Mouse (Mus musculus): ENCODE measurements around the gene Clstn1. TPM values are rescaled to one million over a fixed set of nuclear protein-coding genes. Genes with fewer than 3 reads are reported as not detected.

Gene Clstn1
- polyA plus RNA-seq, 1 experiment = 60.5 TPM

- Histone ChIP-seq H3K4me1 (ENCODE audit: control insufficient read depth, insufficient read depth, low read length) (no peaks in the 10 kb centered on the region), H3K27ac (ENCODE audit: insufficient read depth, low read length) (no peak overlapping the region)
Observed at GRCm38 (mm10) chr4:149637942-149638341, 51.7 kb downstream of the Clstn1 start.

GRCm38 (mm10) chr4:149640831-149641230, 54.6 kb downstream of the Clstn1 start:
- no peak for TF ChIP-seq POLR2A (IDR thresholded peaks at IDR 0.05; ENCODE audit: insufficient read depth, low read length)
- no peak for TF ChIP-seq CTCF (IDR thresholded peaks at IDR 0.05; ENCODE audit: low read depth, low read length)
- TF ChIP-seq EP300 (IDR thresholded peaks at IDR 0.05; ENCODE audit: insufficient read depth, low read depth, low read length) = no peak
- Histone ChIP-seq H3K4me1 (ENCODE audit: control insufficient read depth, insufficient read depth, low read length) (no peaks in the 10 kb centered on the region), H3K4me3 (ENCODE audit: low read depth, low read length) (no peak overlapping the region), H3K9me3 (replicated peaks; ENCODE audit: control insufficient read depth, insufficient read depth, low read length, poor library complexity, severe bottlenecking) (no peaks in the 10 kb centered on the region), H3K27ac (ENCODE audit: insufficient read depth, low read length) (no peak overlapping the region), H3K27me3 (ENCODE audit: control insufficient read depth, insufficient read depth, low read length, poor library complexity, severe bottlenecking) (no peaks in the 10 kb centered on the region), H3K9ac (ENCODE audit: low read depth, poor library complexity, severe bottlenecking) (no peak overlapping the region), H3K36me3 (ENCODE audit: control insufficient read depth, insufficient read depth, low read length, poor library complexity, severe bottlenecking) (0 out of 2 replicates have a peak, but pooled peaks cover 5% of the 10 kb centered on the region)

More at GRCm38 (mm10) chr4:149637942-149638341, 51.7 kb downstream of the Clstn1 start:
- no peaks in the 10 kb centered on the region for H3K9me3 ChIP-seq (replicated peaks; ENCODE audit: control insufficient read depth, insufficient read depth, low read length, poor library complexity, severe bottlenecking)
- no peak overlapping the region for H3K9ac ChIP-seq (ENCODE audit: low read depth, poor library complexity, severe bottlenecking)
- no peak for TF ChIP-seq CTCF (IDR thresholded peaks at IDR 0.05; ENCODE audit: low read depth, low read length)
- TF ChIP-seq POLR2A (IDR thresholded peaks at IDR 0.05; ENCODE audit: insufficient read depth, low read length) = no peak
- no peak for TF ChIP-seq EP300 (IDR thresholded peaks at IDR 0.05; ENCODE audit: insufficient read depth, low read depth, low read length)
- H3K4me3 ChIP-seq (ENCODE audit: low read depth, low read length) = no peak overlapping the region
- H3K27me3 ChIP-seq (ENCODE audit: control insufficient read depth, insufficient read depth, low read length, poor library complexity, severe bottlenecking) = no peaks in the 10 kb centered on the region
- H3K36me3 ChIP-seq (ENCODE audit: control insufficient read depth, insufficient read depth, low read length, poor library complexity, severe bottlenecking) = peaks cover 8% of the 10 kb centered on the region; the same call in 1 of the 2 replicates

- H3K27ac ChIP-seq (ENCODE audit: insufficient read depth, low read length) = no peak overlapping the region
- no peaks in the 10 kb centered on the region for H3K9me3 ChIP-seq (replicated peaks; ENCODE audit: control insufficient read depth, insufficient read depth, low read length, poor library complexity, severe bottlenecking)
- no peak for TF ChIP-seq EP300 (IDR thresholded peaks at IDR 0.05; ENCODE audit: insufficient read depth, low read depth, low read length)
- TF ChIP-seq CTCF (IDR thresholded peaks at IDR 0.05; ENCODE audit: low read depth, low read length) = no peak
- TF ChIP-seq POLR2A (IDR thresholded peaks at IDR 0.05; ENCODE audit: insufficient read depth, low read length) = no peak
- H3K4me1 ChIP-seq (ENCODE audit: control insufficient read depth, insufficient read depth, low read length) = no peaks in the 10 kb centered on the region
- 0 out of 2 replicates have a peak, but pooled peaks cover 5% of the 10 kb centered on the region for H3K36me3 ChIP-seq (ENCODE audit: control insufficient read depth, insufficient read depth, low read length, poor library complexity, severe bottlenecking)
- H3K9ac ChIP-seq (ENCODE audit: low read depth, poor library complexity, severe bottlenecking) = no peak overlapping the region
- H3K27me3 ChIP-seq (ENCODE audit: control insufficient read depth, insufficient read depth, low read length, poor library complexity, severe bottlenecking) = no peaks in the 10 kb centered on the region
- H3K4me3 ChIP-seq (ENCODE audit: low read depth, low read length) = no peak overlapping the region
Observed at GRCm38 (mm10) chr4:149641400-149641799, 55.1 kb downstream of the Clstn1 start.

GRCm38 (mm10) chr4:149641956-149642355, 55.7 kb downstream of the Clstn1 start:
- no peak overlapping the region for H3K9ac ChIP-seq (ENCODE audit: low read depth, poor library complexity, severe bottlenecking)
- no peaks in the 10 kb centered on the region for H3K9me3 ChIP-seq (replicated peaks; ENCODE audit: control insufficient read depth, insufficient read depth, low read length, poor library complexity, severe bottlenecking)
- H3K4me3 ChIP-seq (ENCODE audit: low read depth, low read length) = no peak overlapping the region
- H3K36me3 ChIP-seq (ENCODE audit: control insufficient read depth, insufficient read depth, low read length, poor library complexity, severe bottlenecking) = 0 out of 2 replicates have a peak, but pooled peaks cover 5% of the 10 kb centered on the region
- no peaks in the 10 kb centered on the region for H3K4me1 ChIP-seq (ENCODE audit: control insufficient read depth, insufficient read depth, low read length)
- H3K27me3 ChIP-seq (ENCODE audit: control insufficient read depth, insufficient read depth, low read length, poor library complexity, severe bottlenecking) = no peaks in the 10 kb centered on the region
- no peak for TF ChIP-seq POLR2A (IDR thresholded peaks at IDR 0.05; ENCODE audit: insufficient read depth, low read length)
- no peak overlapping the region for H3K27ac ChIP-seq (ENCODE audit: insufficient read depth, low read length)

- no peak for TF ChIP-seq POLR2A (IDR thresholded peaks at IDR 0.05; ENCODE audit: insufficient read depth, low read length)
- TF ChIP-seq EP300 (IDR thresholded peaks at IDR 0.05; ENCODE audit: insufficient read depth, low read depth, low read length) = no peak
- TF ChIP-seq CTCF (IDR thresholded peaks at IDR 0.05; ENCODE audit: low read depth, low read length) = no peak
- H3K27ac ChIP-seq (ENCODE audit: insufficient read depth, low read length) = no peak overlapping the region
Observed at GRCm38 (mm10) chr4:149645761-149646160, 59.5 kb downstream of the Clstn1 start.

GRCm38 (mm10) chr4:149648031-149648805, 62.0 kb downstream of the Clstn1 start:
- no peaks in the 10 kb centered on the region for H3K27me3 ChIP-seq (ENCODE audit: control insufficient read depth, insufficient read depth, low read length, poor library complexity, severe bottlenecking)
- TF ChIP-seq EP300 (IDR thresholded peaks at IDR 0.05; ENCODE audit: insufficient read depth, low read depth, low read length) (no peak), POLR2A (IDR thresholded peaks at IDR 0.05; ENCODE audit: insufficient read depth, low read length) (no peak), CTCF (IDR thresholded peaks at IDR 0.05; ENCODE audit: low read depth, low read length) (no peak)
- H3K36me3 ChIP-seq (ENCODE audit: control insufficient read depth, insufficient read depth, low read length, poor library complexity, severe bottlenecking) = 0 out of 2 replicates have a peak, but pooled peaks cover 3% of the 10 kb centered on the region
- no peaks in the 10 kb centered on the region for H3K9me3 ChIP-seq (replicated peaks; ENCODE audit: control insufficient read depth, insufficient read depth, low read length, poor library complexity, severe bottlenecking)
- no peak overlapping the region for H3K4me3 ChIP-seq (ENCODE audit: low read depth, low read length)
- no peak overlapping the region for H3K9ac ChIP-seq (ENCODE audit: low read depth, poor library complexity, severe bottlenecking)
- peaks cover 4% of the 10 kb centered on the region for H3K4me1 ChIP-seq (ENCODE audit: control insufficient read depth, insufficient read depth, low read length)
- H3K27ac ChIP-seq (ENCODE audit: insufficient read depth, low read length) = no peak overlapping the region

More at GRCm38 (mm10) chr4:149645761-149646160, 59.5 kb downstream of the Clstn1 start:
- no peak overlapping the region for H3K9ac ChIP-seq (ENCODE audit: low read depth, poor library complexity, severe bottlenecking)
- H3K9me3 ChIP-seq (replicated peaks; ENCODE audit: control insufficient read depth, insufficient read depth, low read length, poor library complexity, severe bottlenecking) = no peaks in the 10 kb centered on the region
- no peaks in the 10 kb centered on the region for H3K27me3 ChIP-seq (ENCODE audit: control insufficient read depth, insufficient read depth, low read length, poor library complexity, severe bottlenecking)
- no peak overlapping the region for H3K4me3 ChIP-seq (ENCODE audit: low read depth, low read length)
- peaks cover 2% of the 10 kb centered on the region for H3K4me1 ChIP-seq (ENCODE audit: control insufficient read depth, insufficient read depth, low read length)
- 0 out of 2 replicates have a peak, but pooled peaks cover 3% of the 10 kb centered on the region for H3K36me3 ChIP-seq (ENCODE audit: control insufficient read depth, insufficient read depth, low read length, poor library complexity, severe bottlenecking)

Measured in ES-Bruce4 (cell line).